ENCODE assay signal across 9 mouse cellular contexts in the genomic region with DNA sequence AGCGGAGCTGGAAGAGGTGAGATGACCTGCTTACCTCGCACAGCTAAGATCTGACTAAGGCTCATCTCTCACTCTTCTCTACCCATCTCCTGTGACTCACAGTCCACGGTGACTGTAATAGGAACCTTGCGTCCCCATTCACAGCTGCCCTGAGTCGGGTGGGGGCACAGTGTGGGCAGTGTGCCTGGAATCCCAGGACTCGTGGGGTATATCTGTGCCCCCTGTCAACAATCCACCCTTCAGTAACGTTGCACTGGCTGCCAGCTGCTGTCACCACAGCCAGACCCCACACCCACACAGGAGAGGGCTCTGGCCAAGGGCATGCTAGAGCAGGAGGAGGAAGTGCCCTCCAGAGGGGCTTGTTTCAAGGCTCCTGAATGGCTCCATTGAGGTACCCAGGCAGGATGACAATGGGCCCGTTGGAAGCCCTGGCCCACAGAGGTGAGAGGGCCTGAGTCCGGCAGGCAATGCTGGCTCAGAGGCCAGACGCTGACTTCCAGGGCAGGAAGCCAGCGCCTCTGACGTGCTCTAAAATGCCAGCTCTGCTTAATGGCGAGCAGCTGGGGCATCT.
DNase-seq lines count a peak whose midpoint lies in the region; ATAC-seq and TF ChIP-seq lines count a peak whose summit lies in the region.
"Had no signal": no experiment of that assay in that cellular context is flagged by ENCODE, and none has a peak within 500 bp of the region (broad histone marks: within the 10 kb centered on the region; RNA-seq: fewer than 3 reads in every experiment).

No protein-coding gene starts in this region.

- no peaks in the 10 kb centered on the region for H3K36me3 ChIP-seq in hindbrain, embryonic 15.5 days
- no peaks in the 10 kb centered on the region for H3K36me3 ChIP-seq in hindbrain, embryonic 11.5 days (ENCODE audit: control insufficient read depth, insufficient read depth, low read length)
- no peaks in the 10 kb centered on the region for H3K36me3 ChIP-seq in midbrain, embryonic 16.5 days (ENCODE audit: control insufficient read depth, insufficient read depth, low read length)

- TF ChIP-seq POLR2A in lung, adult 2 months (IDR thresholded peaks at IDR 0.05; ENCODE audit: borderline replicate concordance, extremely low read depth, low read depth, low read length): no peak

- peak; percentile 79 for ATAC-seq in hindbrain, embryonic 15.5 days (ENCODE audit: low FRiP score, low read depth)
- ATAC-seq in hindbrain, embryonic 11.5 days (ENCODE audit: low FRiP score): no peak
- ATAC-seq in midbrain, embryonic 16.5 days: peak; percentile 59

- H3K27ac ChIP-seq in hindbrain, embryonic 15.5 days (replicated peaks): no peak overlapping the region
- H3K27ac ChIP-seq in hindbrain, embryonic 11.5 days (ENCODE audit: low read depth, low read length): no peak overlapping the region
- no peak overlapping the region for H3K27ac ChIP-seq in midbrain, embryonic 16.5 days (ENCODE audit: low read length)

- no peak for TF ChIP-seq CTCF in lung, adult 2 months (IDR thresholded peaks at IDR 0.05; ENCODE audit: insufficient read depth, low read length)

- no peaks in the 10 kb centered on the region for H3K27me3 ChIP-seq in hindbrain, embryonic 15.5 days
- H3K27me3 ChIP-seq in hindbrain, embryonic 11.5 days (ENCODE audit: control insufficient read depth, insufficient read depth, low read length): no peaks in the 10 kb centered on the region
- H3K27me3 ChIP-seq in midbrain, embryonic 16.5 days (ENCODE audit: control insufficient read depth, insufficient read depth, low read depth, low read length): no peaks in the 10 kb centered on the region

- no peak for DNase-seq in hindbrain, embryonic 11.5 days (ENCODE audit: low spot score)
- DNase-seq in cerebellum, adult 8-10 months: peak; percentile 61
- DNase-seq in gastrocnemius, adult 18-20 months (ENCODE audit: low spot score): peak; percentile 84
- DNase-seq in kidney, adult 8-10 months: no peak
- no peak for DNase-seq in lung, adult 2 months
- DNase-seq in adrenal gland, adult (ENCODE audit: inconsistent age in 2 of 2, low spot score in 1 of 2): no peak
- DNase-seq: kidney, postnatal 4 days had no signal

- no peaks in the 10 kb centered on the region for H3K9me3 ChIP-seq in hindbrain, embryonic 15.5 days
- no peaks in the 10 kb centered on the region for H3K9me3 ChIP-seq in hindbrain, embryonic 11.5 days (ENCODE audit: control insufficient read depth, low read length)
- H3K9me3 ChIP-seq in midbrain, embryonic 16.5 days (replicated peaks; ENCODE audit: control insufficient read depth, low read length, poor library complexity, severe bottlenecking): no peaks in the 10 kb centered on the region

- peaks cover 53% of the 10 kb centered on the region for H3K4me1 ChIP-seq in hindbrain, embryonic 15.5 days (replicated peaks)
- H3K4me1 ChIP-seq in hindbrain, embryonic 11.5 days (replicated peaks; ENCODE audit: control insufficient read depth, insufficient read depth, low read length): peaks cover 3% of the 10 kb centered on the region; the same call in 1 of the 2 replicates
- H3K4me1 ChIP-seq in midbrain, embryonic 16.5 days (ENCODE audit: control insufficient read depth, insufficient read depth, low read length): peaks cover 8% of the 10 kb centered on the region
- peaks cover 5% of the 10 kb centered on the region; the same call in 1 of the 2 replicates for H3K4me1 ChIP-seq in lung, adult 2 months (ENCODE audit: control insufficient read depth, insufficient read depth, low read length)

- no peak overlapping the region for H3K4me3 ChIP-seq in hindbrain, embryonic 15.5 days
- no peak overlapping the region for H3K4me3 ChIP-seq in hindbrain, embryonic 11.5 days (ENCODE audit: low read depth, low read length)
- no peak overlapping the region for H3K4me3 ChIP-seq in midbrain, embryonic 16.5 days (ENCODE audit: low read depth, low read length)
- H3K4me3 ChIP-seq in lung, adult 2 months (replicated peaks; ENCODE audit: extremely low read depth, low read depth, low read length): no peak overlapping the region

- no peak overlapping the region for H3K4me2 ChIP-seq in hindbrain, embryonic 15.5 days
- H3K4me2 ChIP-seq in hindbrain, embryonic 11.5 days (replicated peaks; ENCODE audit: low read depth, low read length): no peak overlapping the region
- no peak overlapping the region for H3K4me2 ChIP-seq in midbrain, embryonic 16.5 days (ENCODE audit: low read length)

- 47% methylated on average over 13 of the region's 13 CpGs for WGBS in hindbrain, embryonic 15.5 days
- WGBS in hindbrain, embryonic 11.5 days: 71% methylated on average over 13 of the region's 13 CpGs
- 67% methylated on average over 13 of the region's 13 CpGs for WGBS in midbrain, embryonic 16.5 days
- whole genome bisulfite sequencing in lung, adult 2 months: 57% methylated on average over 13 of the region's 13 CpGs

- H3K9ac ChIP-seq in hindbrain, embryonic 15.5 days: no peak overlapping the region
- H3K9ac ChIP-seq in hindbrain, embryonic 11.5 days (ENCODE audit: low read depth, low read length): no peak overlapping the region
- H3K9ac ChIP-seq in midbrain, embryonic 16.5 days (ENCODE audit: low read depth, low read length): no peak overlapping the region

Comparison
In these comparisons a context has a peak if more than half of its experiments do, and no peak if none do; other contexts are left out.
1. DNase-seq: peak in cerebellum, adult 8-10 months (single experiment) and gastrocnemius, adult 18-20 months (single experiment); none in hindbrain, embryonic 11.5 days (single experiment), kidney, adult 8-10 months (0 of 2), lung, adult 2 months (single experiment) and adrenal gland, adult (0 of 2).